Mouse (Mus musculus) myocyte (in vitro differentiated cells): ENCODE results near the gene Tor4a. TPM values are rescaled to one million over a fixed set of nuclear protein-coding genes. Genes with fewer than 3 reads are reported as not detected.

Experiments
- H3K27me3 ChIP-seq: one replicate; pipeline ENCODE4 v1.6.1; 2011; ENCODE audit not compliant: control insufficient read depth, insufficient read depth, insufficient read length
- H3K36me3 ChIP-seq: one replicate; pipeline ENCODE4 v1.6.1; 2011; ENCODE audit not compliant: control insufficient read depth, insufficient read depth
- H3K4me2 ChIP-seq: one replicate; pipeline ENCODE4 v1.6.1; 2011; ENCODE audit warnings: low read depth, control low read depth
- H3K4me3 ChIP-seq: one replicate; pipeline ENCODE4 v1.5.1; 2011; ENCODE audit warnings: mild to moderate bottlenecking, control low read depth, moderate library complexity
- H3K79me2 ChIP-seq: one replicate; pipeline ENCODE4 v1.6.1; 2011; ENCODE audit not compliant: control insufficient read depth, insufficient read depth
- H3ac ChIP-seq: one replicate; pipeline ENCODE4 v1.6.1; 2011; ENCODE audit not compliant: control insufficient read depth, insufficient read length
- CEBPB ChIP-seq: IDR thresholded peaks from 2 replicates; pipeline ENCODE4 v1.6.1; 2011; ENCODE audit warnings: mild to moderate bottlenecking, moderate library complexity; ENCODE audit not compliant: poor library complexity, insufficient read depth, severe bottlenecking
- E2F4 ChIP-seq: IDR thresholded peaks from one replicate; pipeline ENCODE4 v1.6.1; 2011; ENCODE audit warnings: mild to moderate bottlenecking, control low read depth, moderate library complexity; ENCODE audit not compliant: insufficient read depth
- MAX ChIP-seq: IDR thresholded peaks from one replicate; pipeline ENCODE4 v1.6.1; 2011; ENCODE audit warnings: low read depth, mild to moderate bottlenecking, control low read depth
- MYOD1 ChIP-seq, 3 experiments: IDR thresholded peaks; one replicate each; pipeline ENCODE4 v1.6.1; 2011; ENCODE audit warnings: control low read depth in 2 of 3, low read depth in 2 of 3, mild to moderate bottlenecking in 2 of 3, moderate library complexity in 1 of 3; ENCODE audit not compliant: insufficient read length in 2 of 3, control insufficient read depth in 1 of 3
- MYOG ChIP-seq, 3 experiments: IDR thresholded peaks; one replicate each; pipeline ENCODE4 v1.6.1; 2011; ENCODE audit warnings: control low read depth in 2 of 3, low read depth in 2 of 3, mild to moderate bottlenecking in 2 of 3; ENCODE audit not compliant: insufficient read length in 2 of 3, control insufficient read depth in 1 of 3, insufficient read depth in 1 of 3
- POLR2A ChIP-seq: IDR thresholded peaks from one replicate; pipeline ENCODE4 v1.6.1; 2011; ENCODE audit warnings: low read depth, mild to moderate bottlenecking, control low read depth, moderate library complexity; ENCODE audit not compliant: insufficient read length
- POLR2AphosphoS2 ChIP-seq: IDR thresholded peaks from one replicate; pipeline ENCODE4 v1.6.1; 2011; ENCODE audit warnings: low read depth, control low read depth; ENCODE audit not compliant: insufficient read length
- REST ChIP-seq: IDR thresholded peaks from one replicate; pipeline ENCODE4 v1.6.1; 2011; ENCODE audit warnings: mild to moderate bottlenecking, control low read depth, moderate library complexity; ENCODE audit not compliant: insufficient read depth, insufficient read length
- SRF ChIP-seq: IDR thresholded peaks from one replicate; pipeline ENCODE4 v1.6.1; 2011; ENCODE audit warnings: low read depth; ENCODE audit not compliant: control insufficient read depth, insufficient read length
- TCF12 ChIP-seq: IDR thresholded peaks from one replicate; pipeline ENCODE4 v1.6.1; 2011; ENCODE audit warnings: mild to moderate bottlenecking, control low read depth; ENCODE audit not compliant: poor library complexity, insufficient read depth, severe bottlenecking
- TCF3 ChIP-seq: IDR thresholded peaks from one replicate; pipeline ENCODE4 v1.6.1; 2011; ENCODE audit warnings: low read depth, control low read depth; ENCODE audit not compliant: insufficient read length
- USF1 ChIP-seq: IDR thresholded peaks from one replicate; pipeline ENCODE4 v1.6.1; 2011; ENCODE audit warnings: low read depth, mild to moderate bottlenecking, control low read depth, moderate library complexity
- polyA plus RNA-seq: library from polyadenylated mRNA; unstranded; fragments of >200 nt; fragmentation: generic; extraction: Trizol; gene quantifications from one replicate; pipeline ENCODE4 v1.2.1, GENCODE M21; 2012; ENCODE audit warnings: missing spikeins

The Tor4a gene
- polyA plus RNA-seq, 1 experiment, result 9.2 TPM

- Histone ChIP-seq H3ac (no peak overlapping the region), H3K27me3 (no peaks in the 10 kb centered on the region), H3K36me3 (peaks cover 5% of the 10 kb centered on the region), H3K79me2 (no peaks in the 10 kb centered on the region), H3K4me2 (no peak overlapping the region), H3K4me3 (no peak overlapping the region)
- no peak for TF ChIP-seq TCF12
Measured at GRCm38 (mm10) chr2:25194486-25195171, 2.1 kb downstream of the Tor4a start.

- Histone ChIP-seq H3K27me3 (no peaks in the 10 kb centered on the region), H3K36me3 (no peaks in the 10 kb centered on the region), H3K4me2 (no peak overlapping the region), H3K4me3 (no peak overlapping the region), H3ac (no peak overlapping the region), H3K79me2 (no peaks in the 10 kb centered on the region)
- TF ChIP-seq CEBPB (no peak), MYOD1 (IDR thresholded peaks at IDR 0.05; ENCODE audit: control insufficient read depth in 1 of 3, insufficient read length in 2 of 3, low read depth in 2 of 3) (no peak), TCF12 (no peak), POLR2AphosphoS2 (no peak), E2F4 (no peak), USF1 (no peak), MAX (no peak)
Measured at GRCm38 (mm10) chr2:25194006-25194405, 2.7 kb downstream of the Tor4a start.

GRCm38 (mm10) chr2:25193330-25193770 lies 3.3 kb downstream of the Tor4a start:
- Histone ChIP-seq H3K4me3 (no peak overlapping the region), H3K4me2 (peak overlapping the region; percentile 25)
- TF ChIP-seq POLR2AphosphoS2 (peak; percentile 40), SRF (no peak)

GRCm38 (mm10) chr2:25187841-25188240 lies 8.8 kb downstream of the Tor4a start:
- Histone ChIP-seq H3K36me3 (no peaks in the 10 kb centered on the region), H3ac (no peak overlapping the region), H3K27me3 (no peaks in the 10 kb centered on the region), H3K4me2 (no peak overlapping the region), H3K4me3 (no peak overlapping the region), H3K79me2 (no peaks in the 10 kb centered on the region)
- no peak for TF ChIP-seq MYOD1 (IDR thresholded peaks at IDR 0.05; ENCODE audit: control insufficient read depth in 1 of 3, insufficient read length in 2 of 3, low read depth in 2 of 3)
- no peak for TF ChIP-seq POLR2A
- no peak for TF ChIP-seq SRF
- no peak for TF ChIP-seq TCF12
- no peak for TF ChIP-seq REST
- no peak for TF ChIP-seq POLR2AphosphoS2
- TF ChIP-seq TCF3, result no peak
- no peak for TF ChIP-seq CEBPB
- TF ChIP-seq USF1, result no peak
- no peak for TF ChIP-seq MYOG (IDR thresholded peaks at IDR 0.05; ENCODE audit: control insufficient read depth in 1 of 3, insufficient read depth in 1 of 3, insufficient read length in 2 of 3, low read depth in 2 of 3)
- TF ChIP-seq E2F4, result no peak
- no peak for TF ChIP-seq MAX

More at GRCm38 (mm10) chr2:25193330-25193770, 3.3 kb downstream of the Tor4a start:
- H3K27me3 ChIP-seq, result no peaks in the 10 kb centered on the region
- H3ac ChIP-seq, result no peak overlapping the region
- no peaks in the 10 kb centered on the region for H3K36me3 ChIP-seq
- no peaks in the 10 kb centered on the region for H3K79me2 ChIP-seq

GRCm38 (mm10) chr2:25186575-25186930 lies 10.1 kb downstream of the Tor4a start:
- TF ChIP-seq REST (no peak), POLR2AphosphoS2 (no peak), USF1 (no peak), SRF (no peak), CEBPB (no peak), MAX (no peak), TCF12 (no peak), TCF3 (no peak), E2F4 (no peak), MYOG (IDR thresholded peaks at IDR 0.05; ENCODE audit: control insufficient read depth in 1 of 3, insufficient read depth in 1 of 3, insufficient read length in 2 of 3, low read depth in 2 of 3) (no peak), MYOD1 (IDR thresholded peaks at IDR 0.05; ENCODE audit: control insufficient read depth in 1 of 3, insufficient read length in 2 of 3, low read depth in 2 of 3) (no peak), POLR2A (no peak)
- Histone ChIP-seq H3K4me3 (no peak overlapping the region), H3K27me3 (no peaks in the 10 kb centered on the region), H3K79me2 (no peaks in the 10 kb centered on the region), H3K36me3 (no peaks in the 10 kb centered on the region), H3K4me2 (no peak overlapping the region), H3ac (no peak overlapping the region)
